32 mouse cellular contexts compared by ENCODE assay signal in the genomic region with DNA sequence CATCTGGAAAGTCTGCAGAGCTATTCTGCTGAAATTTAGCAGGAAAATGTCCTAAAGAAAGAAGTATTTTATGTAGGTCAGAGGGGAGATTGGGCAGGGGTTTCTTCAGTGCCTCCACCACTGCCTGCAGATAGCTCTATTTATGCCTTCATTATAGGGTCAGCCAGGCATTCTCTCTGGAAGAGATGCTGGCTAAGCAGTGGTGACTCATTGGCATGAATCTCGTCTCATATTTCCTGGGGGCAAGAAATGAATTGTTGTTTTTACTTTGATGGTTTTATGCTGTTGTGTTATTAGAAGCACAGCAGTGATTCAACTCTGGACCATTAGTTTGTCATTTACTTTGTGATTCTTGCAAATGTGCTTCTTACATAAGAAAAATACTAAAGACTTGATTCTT. TPM values are rescaled to one million over a fixed set of nuclear protein-coding genes. Genes with fewer than 3 reads are reported as not detected.
"Had no signal": no experiment of that assay in that cellular context is flagged by ENCODE, and none has a peak within 500 bp of the region (broad histone marks: within the 10 kb centered on the region; RNA-seq: fewer than 3 reads in every experiment).

No protein-coding gene starts in this region.

- H3K4me1 ChIP-seq: hindbrain, embryonic 13.5 days; hindbrain, embryonic 15.5 days; intestine, embryonic 15.5 days; limb, embryonic 10.5 days; limb, embryonic 12.5 days; liver, embryonic 13.5 days; liver, embryonic 15.5 days had no signal

- H3K27ac ChIP-seq: heart, adult 2 months; heart, embryonic 13.5 days; heart, embryonic 15.5 days; hindbrain, embryonic 13.5 days; hindbrain, embryonic 15.5 days; intestine, embryonic 15.5 days; layer of hippocampus, adult 2 months; left cerebral cortex, adult 2 months; limb, embryonic 10.5 days; limb, embryonic 12.5 days; liver, embryonic 13.5 days; liver, embryonic 15.5 days had no signal

- DNase-seq: gastrocnemius, postnatal 14 days; gastrocnemius, postnatal 36 days; heart, adult 11 months; heart, adult 2 months; heart, postnatal 14 days; heart, postnatal 36 days; kidney, adult 18-20 months; kidney, adult 8-10 months; kidney, postnatal 25 days; kidney, postnatal 4 days; liver; liver, embryonic 13.5 days had no signal

- H3K27me3 ChIP-seq: heart, embryonic 13.5 days; heart, embryonic 15.5 days; hindbrain, embryonic 13.5 days; hindbrain, embryonic 15.5 days; intestine, embryonic 15.5 days; limb, embryonic 12.5 days; liver, embryonic 13.5 days; liver, embryonic 15.5 days had no signal

- H3K9me3 ChIP-seq: heart, embryonic 13.5 days; heart, embryonic 15.5 days; hindbrain, embryonic 13.5 days; hindbrain, embryonic 15.5 days; intestine, embryonic 15.5 days; limb, embryonic 10.5 days; limb, embryonic 12.5 days; liver, embryonic 13.5 days; liver, embryonic 15.5 days had no signal

- H3K36me3 ChIP-seq: heart, embryonic 13.5 days; heart, embryonic 15.5 days; hindbrain, embryonic 15.5 days; intestine, embryonic 15.5 days; limb, embryonic 10.5 days; liver, embryonic 13.5 days; liver, embryonic 15.5 days had no signal

- H3K4me2 ChIP-seq: heart, embryonic 11.5 days; heart, embryonic 13.5 days; heart, embryonic 15.5 days; hindbrain, embryonic 13.5 days; hindbrain, embryonic 15.5 days; intestine, embryonic 15.5 days; limb, embryonic 12.5 days; liver, embryonic 11.5 days; liver, embryonic 13.5 days; liver, embryonic 15.5 days had no signal

- H3K9ac ChIP-seq: heart, embryonic 13.5 days; heart, embryonic 15.5 days; hindbrain, embryonic 13.5 days; hindbrain, embryonic 15.5 days; intestine, embryonic 15.5 days; limb, embryonic 12.5 days; liver, embryonic 13.5 days; liver, embryonic 15.5 days had no signal

- H3K4me3 ChIP-seq: heart, adult 2 months; heart, embryonic 13.5 days; heart, embryonic 15.5 days; hindbrain, embryonic 13.5 days; hindbrain, embryonic 15.5 days; intestine, embryonic 15.5 days; layer of hippocampus, adult 2 months; left cerebral cortex, adult 2 months; limb, embryonic 10.5 days; limb, embryonic 12.5 days; liver, embryonic 13.5 days; liver, embryonic 15.5 days had no signal

- ATAC-seq: inflammation-experienced regulatory T-cells, adult 6 months; intestine, embryonic 15.5 days; intestine, postnatal 0 days had no signal

RNA-seq across cellular contexts. Expression of a gene that starts 38.4 kb away (rescaled TPM):
- polyA plus RNA-seq: gonadal fat pad, adult 2 months; heart, adult 2 months; heart, embryonic 11.5 days; heart, embryonic 13.5 days; heart, embryonic 15.5 days; heart, postnatal 0 days; hindbrain, embryonic 11.5 days; hindbrain, embryonic 13.5 days; hindbrain, embryonic 15.5 days; inflammation-experienced regulatory T-cells, adult 6 months; intestine, embryonic 15.5 days; intestine, postnatal 0 days; kidney, embryonic 14.5 days; kidney, embryonic 16.5 days; limb, embryonic 10.5 days; limb, embryonic 12.5 days; limb, embryonic 14.5 days; liver, embryonic 11.5 days; liver, embryonic 13.5 days; liver, embryonic 15.5 days had no signal
